Mouse (Mus musculus): ENCODE results near the gene Hck. TPM values are rescaled to one million over a fixed set of nuclear protein-coding genes. Genes with fewer than 3 reads are reported as not detected.
A peak's percentile ranks its signal among the peaks of the same experiment; 100 is the strongest.

The Hck gene
- 5.1 and 5.2 TPM in 2 replicates for polyA plus RNA-seq (2014; fragmentation: Nextera tagmentation; extraction: Ambion mirVana)

- H3K4me1 ChIP-seq (replicated peaks; ENCODE audit: control insufficient read depth, insufficient read depth, low read length): peaks cover 3% of the 10 kb centered on the region
- peak within 1 kb of the TSS; percentile 50 for H3K4me3 ChIP-seq (ENCODE audit: low read depth, low read length)
- ATAC-seq (replicated peaks; ENCODE audit: low FRiP score): no peak; the same call in 1 of the 2 replicates
- H3K4me2 ChIP-seq: peak within 1 kb of the TSS; percentile 85
- no peak within 1 kb of the TSS for H3K9ac ChIP-seq (ENCODE audit: low read depth, low read length)
- peak; percentile 61 for DNase-seq (ENCODE audit: low spot score)
- no peaks in the 10 kb centered on the region for H3K9me3 ChIP-seq (ENCODE audit: control insufficient read depth, low read length)
- WGBS: 3% methylated on average over 50 of the region's 52 CpGs
- H3K36me3 ChIP-seq (ENCODE audit: control insufficient read depth, insufficient read depth, low read length): no peaks in the 10 kb centered on the region
- no peak within 1 kb of the TSS for H3K27ac ChIP-seq (ENCODE audit: low read depth, low read length)
- peaks cover 53% of the 10 kb centered on the region for H3K27me3 ChIP-seq (replicated peaks; ENCODE audit: control insufficient read depth, insufficient read depth, low read length)
Measured at GRCm38 (mm10) chr2:153108313-153109264, at the start of gene Hck. Hck (plus strand) TSS chr2:153108468.

- DNase-seq (ENCODE audit: low spot score) (no peak), ATAC-seq (replicated peaks; ENCODE audit: low FRiP score) (no peak)
- Histone ChIP-seq H3K4me2 (no peak overlapping the region), H3K4me3 (ENCODE audit: low read depth, low read length) (no peak overlapping the region), H3K27me3 (replicated peaks; ENCODE audit: control insufficient read depth, insufficient read depth, low read length) (peaks cover 3% of the 10 kb centered on the region; the same call in 1 of the 2 replicates), H3K9ac (ENCODE audit: low read depth, low read length) (no peak overlapping the region), H3K9me3 (ENCODE audit: control insufficient read depth, low read length) (no peaks in the 10 kb centered on the region), H3K4me1 (replicated peaks; ENCODE audit: control insufficient read depth, insufficient read depth, low read length) (peaks cover 4% of the 10 kb centered on the region), H3K27ac (ENCODE audit: low read depth, low read length) (no peak overlapping the region), H3K36me3 (ENCODE audit: control insufficient read depth, insufficient read depth, low read length) (no peaks in the 10 kb centered on the region)
- 85% methylated on average over 7 of the region's 7 CpGs for WGBS
Measured at GRCm38 (mm10) chr2:153060216-153060615, 48.1 kb upstream of the Hck start.

DNA sequence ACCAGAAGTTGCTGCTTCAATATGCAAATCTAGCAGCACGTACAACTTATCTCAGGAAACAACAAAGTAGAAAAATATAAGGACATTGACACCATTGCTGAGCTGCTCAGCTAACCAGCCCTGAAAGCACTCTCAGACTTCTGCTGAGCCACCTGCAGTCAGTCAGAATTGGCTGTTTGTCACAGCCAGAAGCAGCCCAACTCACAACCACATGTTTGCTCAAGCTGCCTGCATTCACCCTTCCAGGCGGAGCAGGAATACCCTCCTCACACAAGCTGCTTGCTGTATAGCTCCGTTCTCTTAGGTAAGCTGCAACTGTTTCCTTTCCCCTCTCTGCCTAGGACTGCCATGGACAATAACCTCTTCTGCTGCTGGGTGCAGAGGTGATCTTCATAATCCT, 44.9 kb upstream of the Hck start:
- H3K4me3 ChIP-seq (ENCODE audit: low read depth, low read length): no peak overlapping the region
- peaks cover 4% of the 10 kb centered on the region for H3K4me1 ChIP-seq (replicated peaks; ENCODE audit: control insufficient read depth, insufficient read depth, low read length)
- H3K27ac ChIP-seq (ENCODE audit: low read depth, low read length): no peak overlapping the region
- DNase-seq (ENCODE audit: low spot score): no peak
- H3K4me2 ChIP-seq: no peak overlapping the region
- no peaks in the 10 kb centered on the region for H3K27me3 ChIP-seq (replicated peaks; ENCODE audit: control insufficient read depth, insufficient read depth, low read length)
- H3K36me3 ChIP-seq (ENCODE audit: control insufficient read depth, insufficient read depth, low read length): no peaks in the 10 kb centered on the region
- WGBS: 51% methylated on average over 3 of the region's 3 CpGs
- H3K9me3 ChIP-seq (ENCODE audit: control insufficient read depth, low read length): no peaks in the 10 kb centered on the region
- no peak for ATAC-seq (replicated peaks; ENCODE audit: low FRiP score)
- no peak overlapping the region for H3K9ac ChIP-seq (ENCODE audit: low read depth, low read length)

- ATAC-seq (replicated peaks; ENCODE audit: low FRiP score): no peak
- WGBS: 53% methylated on average over 9 of the region's 9 CpGs
- H3K27me3 ChIP-seq (replicated peaks; ENCODE audit: control insufficient read depth, insufficient read depth, low read length): no peaks in the 10 kb centered on the region
Measured at GRCm38 (mm10) chr2:153064190-153064970, 43.9 kb upstream of the Hck start.

GRCm38 (mm10) chr2:153065747-153066508, 42.3 kb upstream of the Hck start, which contains the start of gene Ccm2l:
Ccm2l (plus strand) TSS chr2:153065955.
- Histone ChIP-seq H3K27ac (ENCODE audit: low read depth, low read length) (peak within 1 kb of the TSS; percentile 25; the same call in 1 of the 2 replicates), H3K36me3 (ENCODE audit: control insufficient read depth, insufficient read depth, low read length) (no peaks in the 10 kb centered on the region; the same call in 1 of the 2 replicates), H3K4me2 (peak within 1 kb of the TSS; percentile 37), H3K9me3 (ENCODE audit: control insufficient read depth, low read length) (no peaks in the 10 kb centered on the region), H3K9ac (ENCODE audit: low read depth, low read length) (no peak within 1 kb of the TSS), H3K27me3 (replicated peaks; ENCODE audit: control insufficient read depth, insufficient read depth, low read length) (peaks cover 10% of the 10 kb centered on the region), H3K4me3 (ENCODE audit: low read depth, low read length) (0 out of 2 replicates have a peak within 1 kb of the TSS, but pooled peaks have one; percentile 14), H3K4me1 (replicated peaks; ENCODE audit: control insufficient read depth, insufficient read depth, low read length) (peaks cover 4% of the 10 kb centered on the region)
- no peak for ATAC-seq (replicated peaks; ENCODE audit: low FRiP score)
- DNase-seq (ENCODE audit: low spot score): no peak
- 35% methylated on average over 12 of the region's 12 CpGs for WGBS

More at GRCm38 (mm10) chr2:153064190-153064970, 43.9 kb upstream of the Hck start:
- Histone ChIP-seq H3K4me2 (no peak overlapping the region), H3K36me3 (ENCODE audit: control insufficient read depth, insufficient read depth, low read length) (no peaks in the 10 kb centered on the region), H3K4me1 (replicated peaks; ENCODE audit: control insufficient read depth, insufficient read depth, low read length) (peaks cover 4% of the 10 kb centered on the region), H3K9ac (ENCODE audit: low read depth, low read length) (no peak overlapping the region), H3K9me3 (ENCODE audit: control insufficient read depth, low read length) (no peaks in the 10 kb centered on the region), H3K4me3 (ENCODE audit: low read depth, low read length) (no peak overlapping the region), H3K27ac (ENCODE audit: low read depth, low read length) (no peak overlapping the region)
- DNase-seq (ENCODE audit: low spot score): no peak

DNA sequence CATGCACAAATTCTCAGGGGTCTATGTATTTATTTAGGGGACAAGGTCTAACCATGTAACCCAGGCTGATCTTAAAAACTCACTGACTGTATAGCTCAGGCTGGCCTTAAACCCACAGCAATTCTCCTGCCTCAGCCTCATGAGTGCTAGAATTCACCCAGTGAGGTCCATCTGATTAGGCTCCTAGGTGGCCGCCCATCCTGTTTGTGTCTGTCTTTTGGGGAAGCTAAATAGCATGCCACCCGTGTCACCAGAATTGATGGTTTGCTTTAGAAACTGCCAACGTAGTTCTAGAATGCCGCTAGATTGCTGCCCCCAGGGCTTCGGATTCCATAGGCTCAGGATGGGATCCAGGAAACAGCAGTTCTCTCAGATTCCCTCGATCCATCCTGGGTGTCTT, 41.3 kb upstream of the Hck start:
- Histone ChIP-seq H3K4me3 (ENCODE audit: low read depth, low read length) (no peak overlapping the region), H3K9ac (ENCODE audit: low read depth, low read length) (no peak overlapping the region), H3K27ac (ENCODE audit: low read depth, low read length) (no peak overlapping the region), H3K27me3 (replicated peaks; ENCODE audit: control insufficient read depth, insufficient read depth, low read length) (peaks cover 21% of the 10 kb centered on the region), H3K36me3 (ENCODE audit: control insufficient read depth, insufficient read depth, low read length) (no peaks in the 10 kb centered on the region; the same call in 1 of the 2 replicates), H3K4me1 (replicated peaks; ENCODE audit: control insufficient read depth, insufficient read depth, low read length) (peaks cover 4% of the 10 kb centered on the region), H3K4me2 (no peak overlapping the region; the same call in 1 of the 2 replicates), H3K9me3 (ENCODE audit: control insufficient read depth, low read length) (no peaks in the 10 kb centered on the region)
- ATAC-seq (replicated peaks; ENCODE audit: low FRiP score) (no peak), DNase-seq (ENCODE audit: low spot score) (no peak)
- whole genome bisulfite sequencing: 45% methylated on average over 6 of the region's 6 CpGs

DNA sequence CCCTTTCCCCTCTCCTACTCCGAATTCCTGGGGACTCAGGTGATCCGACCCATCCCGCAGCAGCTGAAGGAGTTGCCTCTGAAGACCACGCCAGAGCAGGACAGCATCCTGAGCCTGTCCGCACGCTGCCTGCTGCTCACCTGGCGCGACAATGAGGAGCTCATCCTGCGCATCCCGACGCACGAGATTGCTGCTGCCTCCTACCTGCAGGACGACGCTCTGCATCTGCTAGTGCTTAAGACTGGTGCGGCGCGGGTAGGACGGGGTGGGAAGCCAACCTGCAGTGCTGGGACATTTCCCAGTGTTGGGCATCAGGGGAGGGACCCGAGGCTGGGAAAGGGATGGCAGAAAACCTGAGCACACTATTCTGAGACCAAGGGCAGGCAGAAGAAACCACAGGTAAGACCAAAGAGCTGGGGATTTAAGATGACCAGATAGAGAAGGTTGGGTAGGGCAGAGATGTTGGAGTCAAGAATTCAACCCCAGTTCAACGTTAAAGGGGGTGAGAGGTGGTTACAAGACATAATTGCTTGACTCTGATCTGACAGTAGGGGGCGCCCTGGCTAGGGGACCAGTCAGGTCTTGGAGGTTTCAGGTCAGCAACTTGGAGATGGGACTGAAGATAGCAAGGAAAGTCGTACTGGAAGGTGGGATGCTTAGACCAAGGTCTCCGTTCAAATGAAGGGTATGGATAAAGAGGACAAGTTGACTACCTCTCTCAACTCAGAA, 37.3 kb upstream of the Hck start:
- H3K36me3 ChIP-seq (ENCODE audit: control insufficient read depth, insufficient read depth, low read length): no peaks in the 10 kb centered on the region; the same call in 1 of the 2 replicates
- H3K4me1 ChIP-seq (replicated peaks; ENCODE audit: control insufficient read depth, insufficient read depth, low read length): no peaks in the 10 kb centered on the region
- H3K4me2 ChIP-seq: no peak overlapping the region
- ATAC-seq (replicated peaks; ENCODE audit: low FRiP score): no peak
- no peaks in the 10 kb centered on the region for H3K9me3 ChIP-seq (ENCODE audit: control insufficient read depth, low read length)
- H3K27ac ChIP-seq (ENCODE audit: low read depth, low read length): no peak overlapping the region
- 37% methylated on average over 23 of the region's 23 CpGs for WGBS
- H3K4me3 ChIP-seq (ENCODE audit: low read depth, low read length): no peak overlapping the region
- no peak for DNase-seq (ENCODE audit: low spot score)
- peaks cover 32% of the 10 kb centered on the region for H3K27me3 ChIP-seq (replicated peaks; ENCODE audit: control insufficient read depth, insufficient read depth, low read length)
- H3K9ac ChIP-seq (ENCODE audit: low read depth, low read length): no peak overlapping the region
